Mouse (Mus musculus): ENCODE data around the gene Crebzf. TPM values are rescaled to one million over a fixed set of nuclear protein-coding genes. Genes with fewer than 3 reads are reported as not detected.

Crebzf gene
- polyA plus RNA-seq, 1 experiment = 91.7 TPM

DNA sequence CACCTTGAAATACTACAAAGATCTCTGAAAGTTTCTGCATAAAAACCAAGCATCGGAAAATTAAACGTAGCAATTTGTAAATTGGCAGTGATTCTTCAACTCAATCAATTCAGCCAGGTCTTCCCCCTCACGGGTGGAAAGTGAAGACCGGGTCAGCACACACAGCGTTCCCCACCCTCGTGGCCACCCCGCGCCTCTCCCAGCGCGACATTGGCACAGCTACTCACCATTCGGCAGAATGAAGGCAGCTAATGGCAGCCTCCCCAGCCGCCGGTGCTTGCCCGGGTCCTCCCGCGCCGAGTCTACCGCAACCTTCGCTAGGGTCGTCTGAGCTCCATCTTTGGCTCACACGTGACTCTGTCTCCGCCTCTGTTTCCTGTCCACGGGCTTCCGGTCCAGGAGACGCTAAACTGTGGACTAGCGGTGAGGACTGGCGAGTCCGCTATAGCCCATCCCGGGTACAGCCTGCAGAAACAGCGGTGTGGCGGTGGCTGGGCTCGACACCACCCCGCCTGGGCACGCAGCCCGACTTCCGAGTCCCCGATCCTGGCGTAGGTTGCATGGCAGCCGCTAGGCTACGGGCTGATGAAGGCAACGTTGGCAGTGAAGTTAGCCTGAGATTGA is 14.4 kb downstream of the Crebzf start, which contains the start of gene Tmem126a:
Gene Tmem126a, minus strand, starts transcription at position 385 of the 624 bp plus-strand sequence.
- TF ChIP-seq CTCF (IDR thresholded peaks at IDR 0.05; ENCODE audit: borderline replicate concordance, control insufficient read depth, extremely low read depth, insufficient read depth, low read length, poor library complexity) (peak; percentile 65; the same call in 1 of the 2 replicates), POLR2A (IDR thresholded peaks at IDR 0.05; ENCODE audit: control insufficient read depth, extremely low read depth, insufficient read depth, low read length, poor library complexity) (peak; percentile 65; the same call in 1 of the 2 replicates)
- Histone ChIP-seq H3K4me3 (ENCODE audit: control insufficient read depth, insufficient read depth, low read length) (peak within 1 kb of the TSS; percentile 77), H3K27me3 (ENCODE audit: control insufficient read depth, insufficient read depth, low read length) (no peaks in the 10 kb centered on the region), H3K27ac (ENCODE audit: control insufficient read depth, insufficient read depth, low read length) (no peak within 1 kb of the TSS), H3K4me1 (replicated peaks; ENCODE audit: control insufficient read depth, insufficient read depth, low read length) (peaks cover 4% of the 10 kb centered on the region; the same call in 1 of the 2 replicates), H3K36me3 (ENCODE audit: control insufficient read depth, insufficient read depth, low read length) (peaks cover 5% of the 10 kb centered on the region; the same call in 1 of the 2 replicates)
- DNase-seq = peak; percentile 65
- under 1% methylated on average over 41 of the region's 41 CpGs for WGBS

DNA sequence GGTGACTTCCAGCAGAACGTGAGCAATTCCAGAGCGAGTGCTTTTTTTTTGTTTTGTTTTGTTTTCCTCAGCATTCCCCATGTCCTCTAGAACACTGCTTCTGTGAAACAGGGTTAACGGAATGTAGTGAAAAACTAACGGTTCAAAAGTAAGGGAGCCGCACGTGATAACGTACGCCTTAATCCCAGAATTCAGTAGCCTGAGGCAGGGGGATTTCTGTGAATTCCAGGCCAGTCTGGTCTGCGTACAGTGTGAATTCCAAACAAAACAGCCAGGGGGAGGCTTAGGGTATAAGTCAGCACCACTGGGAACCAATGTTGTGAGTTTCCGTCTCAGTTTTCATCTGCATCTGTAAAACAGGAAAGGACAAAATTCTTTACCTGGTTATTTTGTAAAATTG is 15.0 kb downstream of the Crebzf start:
- no peaks in the 10 kb centered on the region for H3K27me3 ChIP-seq (ENCODE audit: control insufficient read depth, insufficient read depth, low read length)
- 8% methylated on average over 10 of the region's 10 CpGs for WGBS
- no peak overlapping the region for H3K27ac ChIP-seq (ENCODE audit: control insufficient read depth, insufficient read depth, low read length)
- DNase-seq = no peak
- H3K36me3 ChIP-seq (ENCODE audit: control insufficient read depth, insufficient read depth, low read length) = no peaks in the 10 kb centered on the region; the same call in 1 of the 2 replicates
- peak overlapping the region; percentile 77 for H3K4me3 ChIP-seq (ENCODE audit: control insufficient read depth, insufficient read depth, low read length)
- H3K4me1 ChIP-seq (replicated peaks; ENCODE audit: control insufficient read depth, insufficient read depth, low read length) = peaks cover 4% of the 10 kb centered on the region; the same call in 1 of the 2 replicates
- TF ChIP-seq POLR2A (IDR thresholded peaks at IDR 0.05; ENCODE audit: control insufficient read depth, extremely low read depth, insufficient read depth, low read length, poor library complexity) = no peak
- no peak for TF ChIP-seq CTCF (IDR thresholded peaks at IDR 0.05; ENCODE audit: borderline replicate concordance, control insufficient read depth, extremely low read depth, insufficient read depth, low read length, poor library complexity)

DNA sequence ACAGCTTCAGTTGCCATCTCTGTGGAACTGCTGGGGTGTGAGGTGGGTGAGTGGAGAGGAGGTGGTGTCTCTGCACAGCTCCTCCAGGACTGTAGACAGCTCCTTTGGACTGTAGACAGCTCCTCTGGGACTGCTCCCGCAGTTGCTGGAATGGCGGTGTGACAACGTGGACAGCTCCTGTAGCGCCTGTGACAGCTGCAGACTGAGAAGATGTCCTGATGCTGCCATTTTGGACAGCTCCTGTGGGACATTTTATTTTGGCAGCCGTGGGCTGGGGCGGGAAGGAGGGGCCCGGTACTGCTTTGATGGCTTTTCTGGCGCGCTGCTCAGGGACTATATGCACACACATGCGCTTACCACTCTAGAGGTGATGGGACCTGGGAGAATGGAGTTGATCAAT is 17.8 kb downstream of the Crebzf start:
- Histone ChIP-seq H3K27me3 (ENCODE audit: control insufficient read depth, insufficient read depth, low read length) (no peaks in the 10 kb centered on the region), H3K27ac (ENCODE audit: control insufficient read depth, insufficient read depth, low read length) (no peak overlapping the region), H3K4me1 (replicated peaks; ENCODE audit: control insufficient read depth, insufficient read depth, low read length) (peaks cover 4% of the 10 kb centered on the region; the same call in 1 of the 2 replicates), H3K36me3 (ENCODE audit: control insufficient read depth, insufficient read depth, low read length) (no peaks in the 10 kb centered on the region), H3K4me3 (ENCODE audit: control insufficient read depth, insufficient read depth, low read length) (no peak overlapping the region)
- DNase-seq = no peak
- TF ChIP-seq POLR2A (IDR thresholded peaks at IDR 0.05; ENCODE audit: control insufficient read depth, extremely low read depth, insufficient read depth, low read length, poor library complexity) (no peak), CTCF (IDR thresholded peaks at IDR 0.05; ENCODE audit: borderline replicate concordance, control insufficient read depth, extremely low read depth, insufficient read depth, low read length, poor library complexity) (no peak)
- WGBS = 81% methylated on average over 10 of the region's 10 CpGs

DNA sequence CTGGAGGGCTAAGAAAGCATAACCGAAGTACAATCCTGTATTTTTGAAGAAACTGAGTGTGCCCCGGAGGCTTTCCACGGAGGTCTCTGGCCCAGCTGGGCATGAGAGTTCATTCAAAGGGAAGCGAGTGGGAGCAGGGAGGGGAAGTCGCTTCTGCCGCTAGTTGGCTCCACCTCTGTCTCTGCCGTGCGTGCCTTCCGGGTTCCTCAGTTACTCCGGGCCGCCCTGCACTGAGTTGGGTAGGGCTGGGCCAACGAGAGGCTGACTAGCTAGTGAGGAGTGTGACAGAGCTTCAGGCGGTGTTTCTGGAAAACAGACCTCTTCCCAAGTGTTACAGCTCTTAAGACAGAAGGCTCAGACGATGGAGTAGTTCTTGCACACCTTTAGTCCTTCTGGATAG is 18.4 kb downstream of the Crebzf start:
- peak; percentile 63 for DNase-seq
- Histone ChIP-seq H3K4me3 (ENCODE audit: control insufficient read depth, insufficient read depth, low read length) (no peak overlapping the region), H3K27ac (ENCODE audit: control insufficient read depth, insufficient read depth, low read length) (no peak overlapping the region), H3K36me3 (ENCODE audit: control insufficient read depth, insufficient read depth, low read length) (no peaks in the 10 kb centered on the region), H3K27me3 (ENCODE audit: control insufficient read depth, insufficient read depth, low read length) (no peaks in the 10 kb centered on the region), H3K4me1 (replicated peaks; ENCODE audit: control insufficient read depth, insufficient read depth, low read length) (peaks cover 4% of the 10 kb centered on the region; the same call in 1 of the 2 replicates)
- TF ChIP-seq POLR2A (IDR thresholded peaks at IDR 0.05; ENCODE audit: control insufficient read depth, extremely low read depth, insufficient read depth, low read length, poor library complexity) = no peak
- TF ChIP-seq CTCF (IDR thresholded peaks at IDR 0.05; ENCODE audit: borderline replicate concordance, control insufficient read depth, extremely low read depth, insufficient read depth, low read length, poor library complexity) = peak; percentile 47; the same call in 1 of the 2 replicates
- WGBS = 32% methylated on average over 14 of the region's 14 CpGs

DNA sequence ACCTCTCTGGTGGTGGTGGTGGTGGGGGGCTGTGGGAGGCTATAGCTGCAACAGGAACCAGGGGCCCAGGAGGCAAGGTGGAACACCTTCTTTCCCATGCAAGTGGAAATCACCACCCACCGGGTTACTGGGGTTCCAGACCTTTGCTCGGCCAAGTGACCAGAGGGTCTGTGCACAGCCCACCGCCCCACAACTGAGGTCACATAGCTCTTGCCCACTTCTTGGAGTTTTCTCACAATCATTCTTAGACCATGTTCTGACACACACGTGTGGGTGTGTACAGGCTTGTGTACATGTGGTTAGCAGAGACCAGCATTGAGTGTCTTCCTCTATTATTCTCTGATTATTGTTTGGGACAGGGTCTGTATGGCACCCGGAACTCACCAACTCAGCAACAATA is 18.9 kb downstream of the Crebzf start:
- TF ChIP-seq POLR2A (IDR thresholded peaks at IDR 0.05; ENCODE audit: control insufficient read depth, extremely low read depth, insufficient read depth, low read length, poor library complexity) (no peak), CTCF (IDR thresholded peaks at IDR 0.05; ENCODE audit: borderline replicate concordance, control insufficient read depth, extremely low read depth, insufficient read depth, low read length, poor library complexity) (no peak)
- Histone ChIP-seq H3K4me1 (replicated peaks; ENCODE audit: control insufficient read depth, insufficient read depth, low read length) (0 out of 2 replicates have a peak, but pooled peaks cover 4% of the 10 kb centered on the region), H3K27ac (ENCODE audit: control insufficient read depth, insufficient read depth, low read length) (no peak overlapping the region), H3K4me3 (ENCODE audit: control insufficient read depth, insufficient read depth, low read length) (no peak overlapping the region), H3K36me3 (ENCODE audit: control insufficient read depth, insufficient read depth, low read length) (no peaks in the 10 kb centered on the region), H3K27me3 (ENCODE audit: control insufficient read depth, insufficient read depth, low read length) (no peaks in the 10 kb centered on the region)
- whole genome bisulfite sequencing = 97% methylated on average over 5 of the region's 5 CpGs
- DNase-seq = no peak

DNA sequence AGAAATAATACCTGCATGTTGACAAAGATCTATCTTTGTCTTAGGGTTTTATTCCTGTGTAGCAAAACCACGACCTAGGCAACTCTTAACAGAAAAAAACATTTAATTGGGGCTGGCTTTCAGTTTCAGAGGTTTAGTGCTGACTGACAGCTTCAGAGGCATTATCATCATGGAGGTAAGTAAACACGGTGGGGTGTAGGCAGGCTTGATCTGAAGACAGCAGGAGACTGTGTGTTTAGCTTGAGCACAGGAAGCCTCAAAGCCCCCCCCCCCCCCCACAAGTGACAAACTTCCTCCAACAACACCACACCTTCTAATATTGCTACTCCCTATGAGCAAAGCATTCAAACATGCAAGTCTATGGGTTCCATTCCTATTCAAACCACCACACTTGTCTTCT is 31.0 kb downstream of the Crebzf start:
- no peak overlapping the region for H3K27ac ChIP-seq (ENCODE audit: control insufficient read depth, insufficient read depth, low read length)
- no peak overlapping the region for H3K4me3 ChIP-seq (ENCODE audit: control insufficient read depth, insufficient read depth, low read length)
- H3K36me3 ChIP-seq (ENCODE audit: control insufficient read depth, insufficient read depth, low read length) = peaks cover 15% of the 10 kb centered on the region
- TF ChIP-seq POLR2A (IDR thresholded peaks at IDR 0.05; ENCODE audit: control insufficient read depth, extremely low read depth, insufficient read depth, low read length, poor library complexity) (no peak), CTCF (IDR thresholded peaks at IDR 0.05; ENCODE audit: borderline replicate concordance, control insufficient read depth, extremely low read depth, insufficient read depth, low read length, poor library complexity) (no peak)
- H3K4me1 ChIP-seq (replicated peaks; ENCODE audit: control insufficient read depth, insufficient read depth, low read length) = peaks cover 5% of the 10 kb centered on the region
- WGBS = 10% methylated on average over 2 of the region's 2 CpGs
- DNase-seq = no peak
- no peaks in the 10 kb centered on the region; the same call in 1 of the 2 replicates for H3K27me3 ChIP-seq (ENCODE audit: control insufficient read depth, insufficient read depth, low read length)
